Mouse (Mus musculus) MEL (cell line): ENCODE data around the gene H3f3a. TPM values are rescaled to one million over a fixed set of nuclear protein-coding genes. Genes with fewer than 3 reads are reported as not detected.
A peak's percentile ranks its signal among the peaks of the same experiment; 100 is the strongest.

Experiments
- DNase-seq: peaks from one replicate; pipeline ENCODE4 v3.0.0; 2011; ENCODE audit warnings: low read depth, low spot score
- H3K27ac ChIP-seq: 2 replicates; pipeline ENCODE4 v1.5.1; 2012; ENCODE audit warnings: low read depth, mild to moderate bottlenecking, control low read depth, low read length, moderate library complexity; ENCODE audit not compliant: control insufficient read depth
- H3K27me3 ChIP-seq, 2 experiments: fragments of 150-350 bp in 1 of 2; sonication (generic) in 1 of 2; 2 replicates each; pipeline ENCODE4 v1.6.1; 2012; ENCODE audit warnings: low read length in 2 of 2, mild to moderate bottlenecking in 2 of 2, improper control_type of control experiment in 1 of 2, moderate library complexity in 1 of 2; ENCODE audit not compliant: insufficient read depth in 2 of 2, control insufficient read depth in 1 of 2
- H3K36me3 ChIP-seq, 2 experiments: 2 replicates each; pipeline ENCODE4 v1.6.1; 2012 to 2014; ENCODE audit warnings: low read length in 2 of 2, improper control_type of control experiment in 1 of 2, inconsistent platforms in 1 of 2, mild to moderate bottlenecking in 1 of 2; ENCODE audit not compliant: insufficient read depth in 2 of 2, control insufficient read depth in 1 of 2
- H3K4me1 ChIP-seq, 2 experiments: fragments of 150-350 bp in 1 of 2; sonication (generic) in 1 of 2; 2 replicates each; pipeline ENCODE4 v1.6.1; 2012; ENCODE audit warnings: low read length in 2 of 2, improper control_type of control experiment in 1 of 2, mild to moderate bottlenecking in 1 of 2; ENCODE audit not compliant: insufficient read depth in 2 of 2, control insufficient read depth in 1 of 2
- H3K4me3 ChIP-seq, 2 experiments: fragments of 150-350 bp in 1 of 2; sonication (generic) in 1 of 2; 2 replicates each; pipeline ENCODE4 v1.5.1; 2012; ENCODE audit warnings: low read depth in 2 of 2, low read length in 2 of 2, mild to moderate bottlenecking in 2 of 2, moderate library complexity in 2 of 2, control low read depth in 1 of 2, improper control_type of control experiment in 1 of 2; ENCODE audit not compliant: control insufficient read depth in 1 of 2, insufficient read depth in 1 of 2
- H3K79me2 ChIP-seq: 2 replicates; pipeline ENCODE4 v1.6.1; 2012; ENCODE audit warnings: mild to moderate bottlenecking, low read length, moderate library complexity; ENCODE audit not compliant: control insufficient read depth, poor library complexity, insufficient read depth
- H3K9ac ChIP-seq: 2 replicates; pipeline ENCODE4 v1.6.1; 2012; ENCODE audit warnings: low read depth, mild to moderate bottlenecking, control low read depth, low read length, moderate library complexity; ENCODE audit not compliant: control insufficient read depth, poor library complexity, severe bottlenecking
- H3K9me3 ChIP-seq: fragments of 150-350 bp; sonication (generic); replicated peaks from 2 replicates; pipeline ENCODE4 v1.6.1; 2012; ENCODE audit warnings: mild to moderate bottlenecking, low read length, improper control_type of control experiment, moderate library complexity; ENCODE audit not compliant: insufficient read depth
- BHLHE40 ChIP-seq: IDR thresholded peaks from 2 replicates; pipeline ENCODE4 v1.6.1; 2012; ENCODE audit warnings: low read depth, mild to moderate bottlenecking, inconsistent platforms, low read length, improper control_type of control experiment, borderline replicate concordance
- CTCF ChIP-seq, 3 experiments: IDR thresholded peaks in 2 of 3; conservative IDR thresholded peaks in 1 of 3; 2 replicates each; pipeline ENCODE4 v1.5.1; 2011 to 2012; ENCODE audit warnings: low read length in 3 of 3, low read depth in 2 of 3, mild to moderate bottlenecking in 2 of 3, improper control_type of control experiment in 1 of 3, inconsistent platforms in 1 of 3, mixed read lengths in 1 of 3, moderate library complexity in 1 of 3; ENCODE audit not compliant: control insufficient read depth in 1 of 3, insufficient read depth in 1 of 3, poor library complexity in 1 of 3, severe bottlenecking in 1 of 3
- E2F4 ChIP-seq: IDR thresholded peaks from 2 replicates; pipeline ENCODE4 v1.6.1; 2011; ENCODE audit warnings: low read depth, low read length, improper control_type of control experiment, borderline replicate concordance
- GABPA ChIP-seq: IDR thresholded peaks from 2 replicates; pipeline ENCODE4 v1.6.1; 2012; ENCODE audit warnings: low read depth, mild to moderate bottlenecking, inconsistent platforms, low read length, improper control_type of control experiment, moderate library complexity
- GATA1 ChIP-seq: IDR thresholded peaks from 2 replicates; pipeline ENCODE4 v1.6.1; 2011; ENCODE audit warnings: low read depth, low read length, improper control_type of control experiment
- MAZ ChIP-seq: IDR thresholded peaks from 2 replicates; pipeline ENCODE4 v1.6.1; 2012; ENCODE audit warnings: low read depth, mild to moderate bottlenecking, inconsistent platforms, low read length, improper control_type of control experiment
- MEF2A ChIP-seq: IDR thresholded peaks from 2 replicates; pipeline ENCODE4 v1.6.1; 2014; ENCODE audit warnings: low read depth, mild to moderate bottlenecking, inconsistent platforms, low read length, improper control_type of control experiment; ENCODE audit not compliant: poor library complexity, insufficient replicate concordance, severe bottlenecking; ENCODE audit errors: extremely low read depth
- MYC ChIP-seq: IDR thresholded peaks from 2 replicates; pipeline ENCODE4 v1.6.1; 2011; ENCODE audit warnings: low read depth, mild to moderate bottlenecking, low read length, improper control_type of control experiment, moderate library complexity
- NELFE ChIP-seq: IDR thresholded peaks from 2 replicates; pipeline ENCODE4 v1.6.1; 2011; ENCODE audit warnings: low read depth, low read length, improper control_type of control experiment
- NRF1 ChIP-seq: IDR thresholded peaks from 2 replicates; pipeline ENCODE4 v1.6.1; 2014; ENCODE audit warnings: low read depth, mild to moderate bottlenecking, inconsistent platforms, low read length, improper control_type of control experiment, moderate library complexity; ENCODE audit not compliant: poor library complexity, insufficient read depth, severe bottlenecking
- POLR2A ChIP-seq, 2 experiments: IDR thresholded peaks; 2 replicates each; pipeline ENCODE4 v1.6.1; 2011 to 2012; ENCODE audit warnings: low read length in 2 of 2, mild to moderate bottlenecking in 2 of 2, control low read depth in 1 of 2, improper control_type of control experiment in 1 of 2, low read depth in 1 of 2, moderate library complexity in 1 of 2; ENCODE audit not compliant: control insufficient read depth in 1 of 2, insufficient read depth in 1 of 2, poor library complexity in 1 of 2
- POLR2AphosphoS5 ChIP-seq: IDR thresholded peaks from 2 replicates; pipeline ENCODE4 v1.6.1; 2012; ENCODE audit warnings: low read depth, borderline replicate concordance, mild to moderate bottlenecking, inconsistent platforms, low read length, moderate library complexity, mixed read lengths
- RAD21 ChIP-seq: IDR thresholded peaks from 2 replicates; pipeline ENCODE4 v1.6.1; 2011; ENCODE audit warnings: mild to moderate bottlenecking, low read depth, low read length, improper control_type of control experiment
- SIN3A ChIP-seq: IDR thresholded peaks from 2 replicates; pipeline ENCODE4 v1.6.1; 2012; ENCODE audit warnings: low read length, improper control_type of control experiment, inconsistent platforms
- SMC3 ChIP-seq: IDR thresholded peaks from 2 replicates; pipeline ENCODE4 v1.6.1; 2011; ENCODE audit warnings: low read depth, low read length, improper control_type of control experiment
- TAL1 ChIP-seq: IDR thresholded peaks from 2 replicates; pipeline ENCODE4 v1.6.1; 2012; ENCODE audit warnings: mild to moderate bottlenecking, inconsistent platforms, low read length, moderate library complexity, mixed read lengths
- UBTF ChIP-seq: IDR thresholded peaks from 2 replicates; pipeline ENCODE4 v1.6.1; 2012; ENCODE audit warnings: low read depth, mild to moderate bottlenecking, inconsistent platforms, low read length, improper control_type of control experiment, moderate library complexity, borderline replicate concordance; ENCODE audit not compliant: insufficient read depth
- ZMIZ1 ChIP-seq: IDR thresholded peaks from 2 replicates; pipeline ENCODE4 v1.6.1; 2012; ENCODE audit warnings: low read depth, mild to moderate bottlenecking, inconsistent platforms, low read length, improper control_type of control experiment, moderate library complexity
- polyA plus RNA-seq, 2 experiments: library from polyadenylated mRNA; stranded (reverse) in 1 of 2; unstranded in 1 of 2; fragments of >175 nt in 1 of 2; fragments of >200 nt in 1 of 2; gene quantifications; 2 replicates each; pipeline versions ENCODE4 v1.2.1 to v1.2.4; 2012; ENCODE audit warnings: low replicate concordance in 2 of 2, low read depth in 1 of 2; ENCODE audit not compliant: insufficient read length in 2 of 2, insufficient read depth in 1 of 2, missing spikeins in 1 of 2
- total RNA-seq: library from RNA; depleted of rRNA; stranded (reverse); fragments of 300-350 nt; gene quantifications from 2 replicates; pipeline ENCODE4 v1.2.3, GENCODE M21; 2012

Gene H3f3a
- total and polyA plus RNA-seq, 3 experiments: 265 to 903 (median 574) TPM

- Histone ChIP-seq H3K4me1 (peaks cover 3 to 7% of the 10 kb centered on the region in 2 experiments; a peak in 2 of 4 replicates), H3K4me3 (peak overlapping the region in 1 of 2 experiments; percentile 28; a peak in 2 of 4 replicates), H3K9me3 (no peaks in the 10 kb centered on the region), H3K36me3 (peaks cover 7 to 25% of the 10 kb centered on the region in 2 experiments), H3K27me3 (no peaks in the 10 kb centered on the region), H3K9ac (peak overlapping the region; percentile 40), H3K27ac (0 out of 2 replicates have a peak overlapping the region, but pooled peaks have one; percentile 8), H3K79me2 (peaks cover 35% of the 10 kb centered on the region)
- DNase-seq: peak; percentile 63
- TF ChIP-seq GABPA (no peak), RAD21 (peak; percentile 32), ZMIZ1 (no peak), CTCF (IDR thresholded peaks at IDR 0.05 in 2 of 3, conservative IDR thresholded peaks at IDR 0.05 in 1 of 3; ENCODE audit: control insufficient read depth in 1 of 3, insufficient read depth in 1 of 3, low read depth in 2 of 3, low read length in 3 of 3, poor library complexity in 1 of 3, severe bottlenecking in 1 of 3) (peak in 2 of 3 experiments; percentile 21 to 62; a peak in 3 of 6 replicates), SIN3A (peak; percentile 51; the same call in 1 of the 2 replicates), SMC3 (peak; percentile 18; the same call in 1 of the 2 replicates)
Measured at GRCm38 (mm10) chr1:180810976-180811375, 2.8 kb downstream of the H3f3a start.

- TF ChIP-seq NELFE (no peak), POLR2A (IDR thresholded peaks at IDR 0.05; ENCODE audit: control insufficient read depth in 1 of 2, insufficient read depth in 1 of 2, low read depth in 1 of 2, low read length in 2 of 2, poor library complexity in 1 of 2) (peak in 1 of 2 experiments; percentile 20; a peak in 1 of 4 replicates), MAZ (no peak)
- Histone ChIP-seq H3K4me3 (no peak overlapping the region), H3K27me3 (no peaks in the 10 kb centered on the region), H3K27ac (no peak overlapping the region), H3K9me3 (no peaks in the 10 kb centered on the region), H3K9ac (no peak overlapping the region), H3K4me1 (peaks cover 0 to 4% of the 10 kb centered on the region in 2 experiments; a peak in 1 of 4 replicates), H3K79me2 (peaks cover 32% of the 10 kb centered on the region), H3K36me3 (peaks cover 16 to 22% of the 10 kb centered on the region in 2 experiments)
- peak; percentile 48 for DNase-seq
Measured at GRCm38 (mm10) chr1:180808831-180809230, 4.9 kb downstream of the H3f3a start.

GRCm38 (mm10) chr1:180803881-180804280 lies 9.9 kb downstream of the H3f3a start:
- no peaks in the 10 kb centered on the region for H3K9me3 ChIP-seq
- TF ChIP-seq GATA1: no peak
- no peak for TF ChIP-seq CTCF (IDR thresholded peaks at IDR 0.05 in 2 of 3, conservative IDR thresholded peaks at IDR 0.05 in 1 of 3; ENCODE audit: control insufficient read depth in 1 of 3, insufficient read depth in 1 of 3, low read depth in 2 of 3, low read length in 3 of 3, poor library complexity in 1 of 3, severe bottlenecking in 1 of 3)
- TF ChIP-seq SIN3A: no peak
- TF ChIP-seq NRF1: no peak
- no peak for TF ChIP-seq POLR2AphosphoS5
- no peak for TF ChIP-seq MYC
- no peak for TF ChIP-seq MEF2A
- no peak for TF ChIP-seq MAZ
- no peak for TF ChIP-seq UBTF
- TF ChIP-seq TAL1: no peak
- no peak for TF ChIP-seq E2F4
- TF ChIP-seq GABPA: no peak
- TF ChIP-seq NELFE: no peak
- no peak for TF ChIP-seq BHLHE40
- peaks cover 11 to 25% of the 10 kb centered on the region in 2 experiments for H3K36me3 ChIP-seq
- H3K4me1 ChIP-seq: peaks cover 0 to 5% of the 10 kb centered on the region in 2 experiments; a peak in 2 of 4 replicates
- H3K27me3 ChIP-seq: no peaks in the 10 kb centered on the region
- peaks cover under 1% of the 10 kb centered on the region for H3K79me2 ChIP-seq
- no peak overlapping the region for H3K9ac ChIP-seq
- no peak overlapping the region for H3K4me3 ChIP-seq
- DNase-seq: no peak
- H3K27ac ChIP-seq: no peak overlapping the region
